Mouse (Mus musculus) cerebellum, adult 18-20 months (tissue): Measurements from ENCODE around the gene Twistnb.

Source experiments
- DNase-seq, 2 experiments: peaks; one replicate each; pipeline ENCODE4 v3.0.0; 2021

Gene Twistnb

GRCm38 (mm10) chr12:33429387-33430160, at the start of gene Twistnb:
Twistnb (plus strand) TSS chr12:33429635.
- DNase-seq = peak; percentile 97 to 99

GRCm38 (mm10) chr12:33388842-33389241, 40.6 kb upstream of the Twistnb start:
- DNase-seq = peak; percentile 68 to 74

GRCm38 (mm10) chr12:33390844-33391560, 38.4 kb upstream of the Twistnb start:
- DNase-seq = no peak

- peak in 1 of 2 experiments; percentile 14 for DNase-seq
Measured at GRCm38 (mm10) chr12:33394804-33395623, 34.4 kb upstream of the Twistnb start, which contains the start of gene Efcab10. Efcab10 (plus strand) TSS chr12:33394854.

- no peak for DNase-seq
Measured at GRCm38 (mm10) chr12:33403265-33403693, 26.2 kb upstream of the Twistnb start.

GRCm38 (mm10) chr12:33404996-33405395, 24.4 kb upstream of the Twistnb start:
- no peak for DNase-seq

GRCm38 (mm10) chr12:33405398-33406026, 23.9 kb upstream of the Twistnb start:
- no peak for DNase-seq

- DNase-seq = no peak
Measured at GRCm38 (mm10) chr12:33411580-33412151, 17.8 kb upstream of the Twistnb start.

GRCm38 (mm10) chr12:33424329-33424728, 5.1 kb upstream of the Twistnb start:
- peak; percentile 33 to 37 for DNase-seq

GRCm38 (mm10) chr12:33427293-33427692, 2.1 kb upstream of the Twistnb start:
- no peak for DNase-seq

- DNase-seq = no peak
Measured at GRCm38 (mm10) chr12:33427726-33428125, 1.7 kb upstream of the Twistnb start.

GRCm38 (mm10) chr12:33433812-33434211, 4.4 kb downstream of the Twistnb start:
- DNase-seq = no peak

- DNase-seq = no peak
Measured at GRCm38 (mm10) chr12:33434758-33435157, 5.3 kb downstream of the Twistnb start.

- DNase-seq = no peak
Measured at GRCm38 (mm10) chr12:33455418-33455817, 26.0 kb downstream of the Twistnb start.

GRCm38 (mm10) chr12:33456242-33456641, 26.8 kb downstream of the Twistnb start:
- no peak for DNase-seq

GRCm38 (mm10) chr12:33480975-33481374, 51.5 kb downstream of the Twistnb start:
- DNase-seq = no peak

- no peak for DNase-seq
Measured at GRCm38 (mm10) chr12:33482931-33483330, 53.5 kb downstream of the Twistnb start.
